Mouse (Mus musculus): ENCODE data around the gene Ubqln4.

Gene Ubqln4

GRCm38 (mm10) chr3:88553525-88553879 lies at the start of gene Ubqln4:
TSS of gene Ubqln4 (plus strand) at chr3:88553758.
- peak; percentile 90 for DNase-seq (ENCODE audit: low read depth)

- no peak for DNase-seq (ENCODE audit: low read depth)
Observed at GRCm38 (mm10) chr3:88503881-88504746, 49.4 kb upstream of the Ubqln4 start.

- DNase-seq (ENCODE audit: low read depth) = no peak
Observed at GRCm38 (mm10) chr3:88505081-88505480, 48.5 kb upstream of the Ubqln4 start.

GRCm38 (mm10) chr3:88505765-88506164 lies 47.8 kb upstream of the Ubqln4 start:
- no peak for DNase-seq (ENCODE audit: low read depth)

GRCm38 (mm10) chr3:88509250-88509649 lies 44.3 kb upstream of the Ubqln4 start:
- DNase-seq (ENCODE audit: low read depth) = no peak

- peak; percentile 99 for DNase-seq (ENCODE audit: low read depth)
Observed at GRCm38 (mm10) chr3:88509692-88510420, 43.7 kb upstream of the Ubqln4 start, which contains the start of gene Lmna. TSS of gene Lmna (minus strand) at chr3:88509956.

GRCm38 (mm10) chr3:88510421-88511289 lies 42.9 kb upstream of the Ubqln4 start:
- DNase-seq (ENCODE audit: low read depth) = peak; percentile 82

GRCm38 (mm10) chr3:88511559-88511958 lies 42.0 kb upstream of the Ubqln4 start:
- peak; percentile 64 for DNase-seq (ENCODE audit: low read depth)

- DNase-seq (ENCODE audit: low read depth) = peak; percentile 79
Observed at GRCm38 (mm10) chr3:88512141-88512895, 41.2 kb upstream of the Ubqln4 start.

- DNase-seq (ENCODE audit: low read depth) = peak; percentile 57
Observed at GRCm38 (mm10) chr3:88512896-88513545, 40.5 kb upstream of the Ubqln4 start.

- peak; percentile 77 for DNase-seq (ENCODE audit: low read depth)
Observed at GRCm38 (mm10) chr3:88513546-88514115, 39.9 kb upstream of the Ubqln4 start.

- peak; percentile 59 for DNase-seq (ENCODE audit: low read depth)
Observed at GRCm38 (mm10) chr3:88514231-88515094, 39.1 kb upstream of the Ubqln4 start.

GRCm38 (mm10) chr3:88515095-88515386 lies 38.5 kb upstream of the Ubqln4 start:
- DNase-seq (ENCODE audit: low read depth) = no peak

- DNase-seq (ENCODE audit: low read depth) = no peak
Observed at GRCm38 (mm10) chr3:88516407-88516806, 37.2 kb upstream of the Ubqln4 start.

- DNase-seq (ENCODE audit: low read depth) = no peak
Observed at GRCm38 (mm10) chr3:88518411-88518810, 35.1 kb upstream of the Ubqln4 start.

- DNase-seq (ENCODE audit: low read depth) = no peak
Observed at GRCm38 (mm10) chr3:88520078-88520477, 33.5 kb upstream of the Ubqln4 start.

GRCm38 (mm10) chr3:88521156-88521555 lies 32.4 kb upstream of the Ubqln4 start:
- DNase-seq (ENCODE audit: low read depth) = no peak

GRCm38 (mm10) chr3:88521803-88522331 lies 31.7 kb upstream of the Ubqln4 start:
- DNase-seq (ENCODE audit: low read depth) = peak; percentile 88

GRCm38 (mm10) chr3:88523027-88523426 lies 30.5 kb upstream of the Ubqln4 start:
- no peak for DNase-seq (ENCODE audit: low read depth)
